Mouse (Mus musculus) cerebellum, adult 9-11 months (tissue): ENCODE results near the gene Gpr132.

Source experiments
- DNase-seq: peaks from one replicate; pipeline ENCODE4 v3.0.0; 2022

Gpr132 gene

DNA sequence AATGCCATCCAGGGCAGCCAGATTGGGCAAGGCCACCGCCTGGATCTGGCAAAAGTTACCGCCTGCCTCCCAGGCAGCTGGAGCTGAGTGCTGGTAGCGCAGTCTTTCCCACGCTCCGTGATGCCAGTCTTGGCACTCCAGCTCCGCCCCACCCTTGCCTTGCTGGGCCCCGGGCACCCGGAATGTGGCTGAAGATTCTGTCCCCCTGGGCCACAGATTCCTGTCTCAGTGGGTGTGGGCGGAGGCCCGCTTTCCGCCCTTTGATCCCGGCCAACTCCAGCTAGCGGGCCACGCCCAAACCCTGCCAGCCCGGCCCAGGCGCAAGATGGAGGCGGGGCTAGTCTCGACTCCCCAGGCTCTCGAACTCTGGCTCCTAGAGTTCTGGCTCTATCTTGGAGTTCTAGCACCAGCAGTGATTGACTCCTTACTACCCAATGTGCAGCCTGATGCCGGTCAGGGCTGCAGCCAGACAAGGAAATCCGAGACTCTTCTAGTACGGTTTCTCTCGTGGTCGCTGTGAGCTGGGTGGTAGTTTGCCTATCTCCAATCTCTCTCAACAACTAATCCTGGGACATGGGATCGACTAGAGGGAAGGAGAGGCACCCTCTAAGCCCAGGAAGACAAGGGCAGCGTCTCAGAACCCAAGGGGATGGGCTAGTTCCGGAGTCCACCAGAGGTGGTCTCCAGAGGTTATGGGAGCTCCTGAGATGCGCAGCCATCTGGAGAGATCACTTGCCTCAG, 8.5 kb upstream of the Gpr132 start:
- no peak for DNase-seq

GRCm38 (mm10) chr12:112875225-112876013, 7.4 kb upstream of the Gpr132 start:
- peak; percentile 83 for DNase-seq

DNA sequence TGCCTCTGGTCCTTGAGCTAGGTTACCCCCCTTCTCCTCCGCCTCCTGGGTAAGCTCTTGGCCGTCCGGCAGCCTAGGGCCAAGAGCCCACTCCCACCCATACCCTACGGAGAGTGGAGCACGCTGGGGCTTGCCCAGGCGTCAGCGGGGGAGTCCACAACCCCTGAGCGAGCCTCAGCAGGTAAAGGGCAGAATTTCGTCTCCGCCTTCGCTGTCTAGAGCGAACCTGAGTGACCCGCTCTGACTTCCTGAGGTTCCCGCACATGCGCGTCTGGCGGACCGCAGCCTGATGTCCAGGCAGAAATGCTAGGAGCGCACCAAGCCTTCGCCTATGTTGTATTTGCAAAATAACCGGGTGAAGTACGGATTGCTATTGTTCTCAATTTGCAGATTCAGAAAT, 6.2 kb upstream of the Gpr132 start:
- no peak for DNase-seq

DNA sequence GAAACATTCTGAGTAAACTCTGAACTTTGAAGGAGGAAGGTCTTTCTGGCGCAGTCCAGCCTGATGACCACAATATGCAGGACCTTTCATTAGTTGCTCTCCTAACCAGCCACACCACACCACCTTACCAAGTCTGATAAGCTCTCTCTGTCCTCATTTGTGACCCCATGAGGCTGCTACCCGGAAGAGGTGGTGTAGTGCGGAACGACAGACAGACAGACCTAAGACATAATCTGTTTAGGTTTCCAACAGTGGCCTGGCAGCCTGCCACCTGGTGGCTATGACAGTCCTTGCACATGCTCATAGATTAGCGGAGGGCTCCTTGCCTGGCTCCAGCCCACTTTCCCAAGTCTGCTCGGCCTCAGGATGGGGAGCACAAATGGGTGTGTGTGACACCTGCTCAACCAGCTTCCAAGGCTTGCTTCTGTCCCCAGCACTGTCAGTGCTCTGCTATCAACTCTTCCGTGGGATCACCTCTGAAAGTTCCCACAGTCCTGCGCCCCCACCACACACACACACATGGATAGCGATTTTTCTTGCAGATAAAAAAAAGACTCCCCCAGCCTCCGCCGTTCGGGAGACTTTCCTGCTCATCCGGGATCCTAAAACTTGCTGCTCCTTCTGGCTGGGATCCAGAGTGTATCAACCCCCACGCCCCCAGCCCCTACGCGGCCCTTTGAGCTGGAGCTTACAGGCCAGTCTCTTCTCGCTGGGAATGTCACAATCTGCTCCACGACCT, 5.6 kb upstream of the Gpr132 start:
- no peak for DNase-seq

DNA sequence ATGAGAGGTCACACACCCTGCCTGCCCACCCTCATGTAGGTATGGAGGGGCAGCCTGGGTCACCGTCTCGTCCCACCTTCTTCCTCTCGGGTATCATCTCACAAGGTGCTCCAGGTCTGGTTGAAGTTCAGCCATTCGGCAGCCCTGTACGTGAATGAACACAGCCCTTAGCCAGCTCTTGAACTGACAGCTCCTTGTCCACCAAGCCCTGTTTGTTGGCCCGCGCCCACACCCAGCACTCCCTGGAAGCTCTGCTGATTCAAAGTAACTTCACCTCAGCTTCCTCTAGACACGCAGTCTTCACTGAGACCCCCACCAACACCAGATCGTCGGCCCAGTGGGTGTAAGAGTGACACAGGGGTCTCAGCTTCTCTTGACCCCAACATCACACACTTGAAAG, 5.0 kb upstream of the Gpr132 start:
- DNase-seq: no peak

- DNase-seq: no peak
Measured at GRCm38 (mm10) chr12:112871272-112871671, 3.2 kb upstream of the Gpr132 start.

DNA sequence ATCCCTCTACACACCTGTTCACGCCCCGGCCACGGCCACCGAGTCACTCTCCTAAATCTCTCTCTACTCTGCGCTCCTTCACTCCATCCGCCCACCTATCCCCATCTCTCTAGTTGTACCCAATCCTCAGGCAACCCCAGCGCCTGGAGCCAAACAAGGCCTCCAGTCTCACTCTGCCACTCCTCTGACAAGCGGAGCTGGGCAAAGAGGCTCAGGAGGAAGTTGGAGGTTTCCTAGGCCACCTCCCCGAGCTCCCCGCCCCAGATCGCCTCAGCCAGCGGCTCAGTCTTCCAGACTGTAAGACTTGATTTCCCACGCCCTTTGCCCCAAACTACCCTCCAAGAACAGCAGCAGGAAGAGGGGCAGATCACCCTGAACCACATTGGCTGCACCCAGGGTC, 2.7 kb upstream of the Gpr132 start:
- DNase-seq: no peak

DNA sequence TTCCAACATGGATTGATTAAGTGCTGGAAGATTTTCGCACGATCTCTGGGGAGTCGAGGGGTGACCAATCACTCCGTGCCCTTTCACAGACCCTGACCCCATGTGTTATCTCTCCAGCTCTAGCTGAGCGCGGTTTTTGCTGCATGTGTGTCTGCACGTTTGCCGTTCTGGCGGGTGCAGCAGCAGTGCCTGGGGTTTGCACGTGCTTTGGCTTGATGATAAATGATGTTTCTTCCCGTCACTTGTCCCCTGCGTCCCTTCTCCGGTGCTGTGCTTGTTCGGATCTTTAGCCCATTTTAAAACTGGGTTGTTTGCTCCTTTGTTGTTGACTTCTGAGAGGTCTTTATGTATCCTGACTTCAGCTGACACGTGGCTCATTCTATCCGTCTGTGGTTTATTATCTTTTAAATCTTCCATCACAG, 1.8 kb upstream of the Gpr132 start:
- DNase-seq: no peak

DNA sequence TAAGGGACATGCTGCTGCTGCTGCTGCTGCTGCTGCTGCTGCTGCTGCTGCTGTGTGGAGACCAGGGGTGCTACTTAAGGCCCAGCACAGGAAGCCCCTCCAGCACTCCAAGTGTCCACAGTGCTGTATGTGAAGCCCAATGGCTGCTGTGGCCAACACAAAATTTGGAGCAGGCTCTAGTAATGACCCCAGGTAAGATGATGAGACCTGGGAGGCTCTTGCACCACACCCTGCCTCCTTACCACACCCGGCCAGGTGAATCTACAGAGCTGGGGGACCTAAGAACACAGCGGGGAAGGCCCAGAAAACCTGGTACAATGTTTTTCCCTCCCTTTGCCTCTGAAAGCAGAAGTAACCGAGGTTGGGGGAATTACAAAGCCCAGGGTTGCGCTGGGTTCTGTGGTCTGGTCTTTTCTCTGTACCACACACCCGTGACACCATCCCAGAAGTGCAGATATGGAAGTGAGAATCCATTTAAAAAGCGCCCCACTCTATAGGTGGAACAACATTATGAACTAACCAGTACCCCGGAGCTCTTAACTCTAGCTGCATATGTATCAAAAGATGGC, 838 bp downstream of the Gpr132 start:
- DNase-seq: no peak

- peak; percentile 34 for DNase-seq
Measured at GRCm38 (mm10) chr12:112866467-112867080, 1.5 kb downstream of the Gpr132 start.

DNA sequence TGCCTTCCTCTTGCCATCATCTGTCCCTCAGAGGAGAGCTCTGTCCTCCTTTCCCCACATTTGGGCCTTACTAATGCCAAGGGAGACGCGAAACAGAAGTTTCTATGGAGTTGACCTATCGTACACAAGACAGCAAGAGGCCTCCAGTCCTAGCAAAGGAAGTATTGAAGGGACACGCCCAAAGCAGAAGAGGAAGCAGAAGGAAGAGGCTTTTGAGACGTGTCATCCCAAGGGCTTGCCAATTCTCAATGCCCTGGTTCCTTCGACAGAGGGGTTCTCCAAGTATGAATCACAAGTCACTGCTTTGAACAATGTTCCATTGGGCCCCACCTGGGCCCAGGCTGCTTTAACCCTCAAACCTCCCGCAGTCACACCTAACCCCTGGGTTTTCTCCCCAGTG, 3.2 kb downstream of the Gpr132 start:
- no peak for DNase-seq

- no peak for DNase-seq
Measured at GRCm38 (mm10) chr12:112861911-112862321, 6.1 kb downstream of the Gpr132 start.

DNA sequence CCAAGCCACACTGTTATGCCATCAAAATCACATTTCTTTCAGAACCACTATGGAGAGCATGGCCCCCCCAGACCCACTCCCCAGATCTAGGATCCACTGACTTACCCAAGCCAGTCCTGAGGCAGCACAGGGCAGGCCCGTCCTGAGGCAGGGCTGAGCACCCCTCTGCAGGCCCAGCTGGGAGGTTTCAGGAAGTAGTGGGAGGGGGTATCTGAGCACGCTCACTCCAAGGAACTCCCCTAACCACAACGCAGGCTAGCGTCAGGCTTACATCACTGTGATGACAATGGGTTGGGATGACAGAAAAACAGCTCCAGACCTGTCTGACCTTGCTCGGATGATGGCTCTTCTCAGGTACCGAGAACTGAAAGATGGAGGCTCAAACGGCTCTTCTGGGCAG, 7.3 kb downstream of the Gpr132 start:
- DNase-seq: no peak

- DNase-seq: no peak
Measured at GRCm38 (mm10) chr12:112859930-112860329, 8.1 kb downstream of the Gpr132 start.

- no peak for DNase-seq
Measured at GRCm38 (mm10) chr12:112858581-112859336, 9.3 kb downstream of the Gpr132 start.

GRCm38 (mm10) chr12:112857021-112857925, 10.8 kb downstream of the Gpr132 start:
- DNase-seq: no peak

GRCm38 (mm10) chr12:112856338-112856737, 11.7 kb downstream of the Gpr132 start:
- DNase-seq: no peak

DNA sequence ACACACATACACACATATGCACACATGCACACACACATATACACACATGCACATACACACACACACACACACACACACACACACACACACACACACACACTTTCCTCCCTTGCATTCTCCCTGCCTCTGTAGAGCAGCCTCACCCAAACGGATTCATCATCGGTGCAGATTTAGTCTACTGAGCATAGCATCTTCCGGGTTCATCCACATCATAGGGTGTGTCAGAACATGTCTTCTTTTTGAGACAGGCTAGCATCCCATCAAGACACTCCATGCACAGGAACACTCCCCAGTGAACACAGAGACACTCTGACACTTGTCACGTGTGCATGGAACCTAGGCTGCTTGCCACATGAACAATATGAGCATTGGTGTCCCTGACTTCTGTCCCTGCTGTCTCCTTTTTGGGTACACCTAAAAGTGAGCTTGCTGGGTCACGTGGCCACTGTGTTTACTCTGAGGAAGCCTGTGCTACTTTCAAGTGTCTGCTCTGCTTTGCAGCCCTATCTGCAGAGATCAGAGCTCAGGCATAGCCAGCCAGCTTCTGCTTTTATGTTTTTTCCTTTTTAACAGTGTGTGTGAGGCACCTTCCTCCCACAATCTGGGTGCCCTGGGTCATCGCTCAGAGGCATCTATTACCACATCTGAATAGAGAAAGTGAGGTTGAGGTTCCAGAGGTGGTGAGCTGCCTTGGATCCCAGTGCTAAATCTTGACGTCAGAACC, 13.3 kb downstream of the Gpr132 start:
- no peak for DNase-seq

DNA sequence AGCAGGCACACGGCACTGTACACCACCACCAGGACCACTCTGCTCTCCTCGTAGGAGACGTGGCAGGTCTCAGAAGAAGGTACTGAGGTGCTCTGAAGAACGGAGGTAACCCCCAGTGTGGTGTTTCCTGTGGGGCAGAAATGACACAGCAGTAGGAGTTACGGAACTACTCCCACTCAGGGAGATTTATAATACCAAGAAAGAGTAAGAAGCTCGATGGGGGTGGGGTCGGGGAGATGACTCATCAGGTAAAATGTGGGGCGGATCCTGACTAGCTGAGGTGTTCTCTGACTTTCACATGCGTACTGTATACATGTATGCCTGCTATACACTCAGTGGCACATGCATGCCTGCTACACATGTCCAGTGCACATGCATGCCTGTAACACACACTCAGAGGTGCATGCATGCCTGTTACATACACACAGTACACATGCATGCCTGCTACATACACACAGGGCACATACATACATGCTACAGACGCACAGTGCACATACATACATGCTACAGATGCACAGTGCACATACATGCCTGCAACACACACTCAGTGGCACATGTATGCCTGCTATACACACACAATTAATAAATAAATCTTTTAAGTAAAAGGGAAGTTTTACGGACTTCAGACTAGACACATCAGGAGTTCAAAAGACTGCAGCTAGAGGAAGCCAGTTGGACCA, 14.8 kb downstream of the Gpr132 start:
- no peak for DNase-seq

- no peak for DNase-seq
Measured at GRCm38 (mm10) chr12:112851116-112851515, 16.9 kb downstream of the Gpr132 start.
